Mouse (Mus musculus) embryonic fibroblast, embryonic 13.5 days (primary cell): ENCODE results near the gene Rnase11. TPM values are rescaled to one million over a fixed set of nuclear protein-coding genes. Genes with fewer than 3 reads are reported as not detected.
"Not testable (repeated sequence)": the region's sequence is repeated elsewhere in the genome, so short reads cannot be mapped to it uniquely, and the experiment has no call there.

ENCODE experiments used
- H3K27ac ChIP-seq: 2 replicates; pipeline ENCODE4 v1.5.1; 2012; ENCODE audit warnings: low read length, control low read depth, inconsistent platforms; ENCODE audit not compliant: insufficient read depth
- H3K4me1 ChIP-seq: 2 replicates; pipeline ENCODE4 v1.6.1; 2011; ENCODE audit warnings: low read length; ENCODE audit not compliant: control insufficient read depth, insufficient read depth
- H3K4me3 ChIP-seq: 2 replicates; pipeline ENCODE4 v1.5.1; 2011; ENCODE audit warnings: mild to moderate bottlenecking, control low read depth, low read length; ENCODE audit not compliant: insufficient read depth
- CTCF ChIP-seq: IDR thresholded peaks from 2 replicates; pipeline ENCODE4 v1.5.1; 2011; ENCODE audit warnings: mild to moderate bottlenecking, control low read depth, low read length, moderate library complexity, borderline replicate concordance; ENCODE audit not compliant: insufficient read depth
- POLR2A ChIP-seq: IDR thresholded peaks from 2 replicates; pipeline ENCODE4 v1.6.1; 2011; ENCODE audit warnings: low read depth, mild to moderate bottlenecking, control low read depth, low read length, moderate library complexity
- polyA plus RNA-seq: library from polyadenylated mRNA; stranded (reverse); fragments of >200 nt; gene quantifications from 2 replicates; pipeline ENCODE4 v1.2.4, GENCODE M21; 2011; ENCODE audit warnings: low read depth; ENCODE audit not compliant: missing spikeins, insufficient read length

Rnase11 gene
- not detected in 2 replicates for polyA plus RNA-seq

DNA sequence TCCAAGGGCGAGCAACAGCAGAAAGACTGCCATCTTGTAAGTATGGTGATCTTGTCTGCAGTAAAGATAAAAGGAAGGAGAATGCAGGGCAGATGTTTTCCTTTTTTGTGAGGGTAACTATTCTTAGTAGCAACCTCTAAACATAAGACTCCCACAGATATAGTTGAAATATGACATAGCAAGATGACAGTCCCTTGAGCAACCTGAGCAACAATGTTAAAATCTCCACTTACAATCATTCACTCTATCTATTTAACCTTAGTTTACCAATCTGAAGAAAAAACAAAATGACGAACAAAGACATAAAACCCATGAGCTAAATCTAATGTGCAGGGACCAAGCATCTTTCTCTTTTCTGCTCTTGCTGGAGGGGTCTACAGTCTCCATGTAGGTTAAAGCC lies at the start of gene Rnase11:
TSS of gene Rnase11 (minus strand) at position 101 of the 400 bp plus-strand sequence.
- H3K4me3 ChIP-seq: no peak within 1 kb of the TSS
- H3K27ac ChIP-seq: no peak within 1 kb of the TSS
- H3K4me1 ChIP-seq: no peaks in the 10 kb centered on the region
- TF ChIP-seq POLR2A (no peak), CTCF (no peak)

DNA sequence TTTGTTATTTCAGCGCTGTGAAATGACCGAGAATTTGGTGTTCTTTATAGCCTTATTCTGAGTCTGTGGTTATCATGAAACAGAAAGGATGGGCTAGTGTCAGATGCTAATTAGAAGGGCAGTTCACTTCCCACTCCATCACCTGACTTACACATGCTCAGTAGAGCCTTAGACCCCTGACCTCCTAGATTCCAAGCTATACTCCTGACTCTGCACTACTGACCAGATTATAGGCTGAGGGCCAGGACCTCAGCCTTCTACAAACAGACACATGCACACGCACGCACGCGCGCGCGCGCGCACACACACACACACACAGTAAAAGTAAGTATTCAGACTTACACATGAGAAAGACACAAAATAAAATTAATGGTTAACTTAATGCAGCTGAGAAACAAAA lies 49.0 kb upstream of the Rnase11 start:
- H3K4me3 ChIP-seq: no peak overlapping the region
- H3K27ac ChIP-seq: no peak overlapping the region
- peaks cover 5% of the 10 kb centered on the region; the same call in 1 of the 2 replicates for H3K4me1 ChIP-seq
- TF ChIP-seq POLR2A: no peak
- TF ChIP-seq CTCF: no peak

DNA sequence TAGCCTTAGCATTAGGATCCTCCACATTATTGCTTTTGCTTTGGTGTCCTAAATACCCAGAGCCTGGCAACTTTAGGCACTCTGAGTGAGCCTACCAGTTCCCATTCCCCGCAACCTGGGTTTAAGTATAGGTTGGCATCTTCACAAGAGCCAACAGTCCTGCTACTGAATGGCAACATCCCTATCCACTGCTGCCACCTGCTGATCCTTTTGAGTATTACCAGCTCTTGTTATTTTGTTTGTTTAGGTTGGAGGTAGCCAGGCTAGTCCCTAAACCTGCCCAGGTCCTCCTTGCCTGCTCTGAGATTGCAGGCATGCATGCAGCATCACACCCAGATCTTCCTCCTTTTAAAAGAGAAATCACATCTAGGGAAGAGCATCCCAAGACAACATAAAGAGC lies 48.3 kb upstream of the Rnase11 start:
- H3K4me3 ChIP-seq, H3K4me1 ChIP-seq, H3K27ac ChIP-seq: not testable (repeated sequence)

DNA sequence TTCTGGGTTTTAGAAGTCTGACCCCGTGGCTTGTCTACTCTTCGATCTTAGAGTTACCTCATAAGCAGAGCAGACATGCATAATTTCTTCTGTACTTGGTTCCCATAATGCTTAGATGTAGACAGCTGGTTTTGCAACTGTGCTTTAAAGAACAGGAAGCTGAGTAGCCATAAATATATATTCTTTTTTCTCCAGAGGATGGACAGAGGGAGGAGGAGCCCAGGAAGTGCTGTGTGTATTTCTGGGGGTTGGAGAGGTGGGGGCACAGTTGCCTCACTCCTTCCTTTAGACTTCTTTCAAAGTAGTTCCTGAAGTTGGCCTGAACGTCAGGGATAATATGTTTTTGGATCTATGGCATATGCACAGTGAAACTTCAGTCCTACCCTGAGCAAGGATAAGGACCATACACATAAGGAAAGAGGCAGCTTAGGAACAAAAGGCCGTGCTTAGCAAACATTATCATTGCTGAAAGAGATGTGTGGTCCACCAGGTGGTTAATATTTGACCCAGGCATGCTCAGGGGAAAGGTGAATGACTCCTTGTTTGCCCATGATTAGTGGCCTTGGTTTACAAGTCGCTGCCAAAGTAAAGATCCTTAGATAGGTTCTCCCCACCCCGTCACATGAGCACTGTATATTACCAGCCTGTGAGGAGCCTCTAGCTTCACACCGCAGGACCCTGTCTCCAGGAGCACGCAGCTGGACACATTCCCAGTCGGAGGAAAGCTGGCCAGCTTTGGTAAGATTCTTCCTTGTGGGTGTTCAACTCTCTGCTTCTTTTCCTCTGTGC lies 46.0 kb upstream of the Rnase11 start:
- H3K27ac ChIP-seq: no peak overlapping the region
- TF ChIP-seq CTCF (no peak), POLR2A (no peak)
- no peak overlapping the region for H3K4me3 ChIP-seq
- peaks cover 5% of the 10 kb centered on the region; the same call in 1 of the 2 replicates for H3K4me1 ChIP-seq

DNA sequence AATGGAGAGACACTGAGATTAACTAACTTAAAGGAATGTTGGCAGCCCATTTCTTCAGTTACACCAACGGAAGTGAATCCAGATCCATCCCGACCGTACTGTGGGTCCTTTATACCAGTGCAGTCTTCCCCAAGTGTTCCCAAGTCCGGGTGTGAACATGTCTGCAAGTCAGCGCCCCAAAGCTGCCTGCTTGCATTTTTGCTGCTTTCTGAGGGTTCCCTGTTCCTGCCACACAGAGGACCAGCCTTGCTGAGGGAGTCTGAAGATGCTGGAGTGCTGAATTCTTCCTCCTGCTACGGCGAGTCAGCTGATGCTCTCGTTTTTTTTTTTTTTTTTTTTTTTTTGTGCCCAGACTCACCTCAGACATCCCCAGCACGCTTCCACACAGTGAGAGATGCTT lies 45.0 kb upstream of the Rnase11 start:
- no peak overlapping the region for H3K4me3 ChIP-seq
- no peak for TF ChIP-seq POLR2A
- no peak for TF ChIP-seq CTCF
- no peak overlapping the region for H3K27ac ChIP-seq
- peaks cover 5% of the 10 kb centered on the region; the same call in 1 of the 2 replicates for H3K4me1 ChIP-seq

DNA sequence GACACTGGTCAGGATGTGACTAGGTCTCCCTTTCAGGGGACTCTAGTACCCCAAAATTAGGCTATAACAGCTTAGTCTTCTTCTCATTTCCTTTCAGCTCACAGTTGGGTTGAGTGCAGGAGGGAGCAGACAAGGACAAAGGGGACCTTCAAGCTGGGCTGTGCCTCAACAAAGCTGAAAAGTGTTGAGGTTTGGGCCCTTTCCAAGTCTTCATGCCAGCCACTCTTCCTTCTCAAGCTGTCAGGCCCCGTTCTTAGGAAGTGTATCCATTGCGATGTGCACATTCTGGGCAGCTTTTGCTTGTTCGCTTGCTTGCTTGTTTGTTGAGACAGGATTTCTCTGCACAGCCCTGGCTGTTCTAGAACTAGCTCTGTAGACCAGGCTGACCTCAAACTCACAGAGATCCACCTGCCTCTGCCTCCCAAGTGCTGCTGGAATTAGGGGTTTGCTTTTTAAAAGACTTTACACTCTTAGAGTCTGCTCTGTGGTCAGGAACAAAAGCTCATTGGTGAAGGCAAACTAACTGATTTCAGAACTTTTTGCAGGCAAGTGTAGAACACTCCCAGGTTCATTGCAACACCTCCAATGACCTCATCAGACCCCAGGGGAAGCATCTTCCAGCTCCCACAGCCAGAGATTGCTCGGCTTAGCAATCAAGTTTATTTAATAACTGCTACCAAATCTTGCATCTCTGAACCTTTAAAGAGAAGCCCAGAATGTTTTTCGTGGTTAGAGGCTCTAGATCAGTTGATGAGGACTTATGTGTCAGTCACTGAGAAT lies 44.3 kb upstream of the Rnase11 start:
- peaks cover 5% of the 10 kb centered on the region; the same call in 1 of the 2 replicates for H3K4me1 ChIP-seq
- H3K27ac ChIP-seq: peak overlapping the region; percentile 11
- H3K4me3 ChIP-seq: no peak overlapping the region
- TF ChIP-seq POLR2A (no peak), CTCF (no peak)

DNA sequence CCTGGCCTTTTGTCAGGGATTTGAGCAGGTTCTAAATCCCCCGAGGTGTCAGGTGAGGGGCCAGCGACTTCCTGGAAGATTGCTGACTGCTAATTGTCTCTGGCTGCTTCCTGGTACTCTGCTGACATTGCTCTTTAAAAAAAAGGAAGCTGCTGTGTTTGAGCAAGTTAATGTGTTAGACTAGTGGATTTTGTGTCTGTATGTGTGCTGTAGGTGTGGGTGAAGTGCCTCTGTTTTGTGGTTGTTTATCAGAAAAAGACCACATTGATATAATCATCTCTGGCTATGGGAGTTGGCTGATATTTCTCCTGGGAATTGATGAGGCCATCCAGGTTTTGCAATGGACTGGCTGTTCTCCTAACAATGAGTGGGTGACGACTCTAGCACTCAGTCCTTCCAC lies 43.5 kb upstream of the Rnase11 start:
- TF ChIP-seq CTCF: no peak
- no peak for TF ChIP-seq POLR2A
- H3K4me1 ChIP-seq: peaks cover 5% of the 10 kb centered on the region; the same call in 1 of the 2 replicates
- no peak overlapping the region for H3K4me3 ChIP-seq
- H3K27ac ChIP-seq: no peak overlapping the region

DNA sequence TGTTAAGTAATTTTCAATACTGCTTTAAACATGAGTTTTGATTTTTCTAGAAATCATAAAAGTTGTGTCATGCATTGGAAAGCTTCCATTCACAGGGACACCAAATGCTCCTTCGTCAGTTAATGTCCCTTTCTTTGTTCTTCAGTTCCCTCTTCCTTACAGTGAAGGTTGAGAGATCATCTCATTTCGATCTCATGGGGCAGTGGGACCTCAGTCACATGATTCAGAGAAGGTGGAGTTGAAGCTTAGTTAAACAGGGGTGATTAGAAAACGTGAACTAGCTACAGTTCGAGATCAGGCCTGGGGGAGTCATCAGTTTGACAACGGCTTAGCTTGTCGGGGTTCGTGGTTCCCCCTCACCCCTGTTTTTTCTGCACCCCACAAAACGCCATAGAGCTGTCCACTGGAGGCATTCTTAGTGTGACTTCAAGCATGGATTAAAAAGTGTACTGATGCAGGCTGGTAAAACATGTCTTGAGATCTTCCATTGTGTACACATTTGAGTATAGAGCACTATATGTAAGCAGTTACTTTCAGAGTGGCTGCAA lies 42.2 kb upstream of the Rnase11 start:
- Histone ChIP-seq H3K27ac (peak overlapping the region; percentile 59; the same call in 1 of the 2 replicates), H3K4me1 (peaks cover 5% of the 10 kb centered on the region; the same call in 1 of the 2 replicates), H3K4me3 (peak overlapping the region; percentile 82)
- no peak for TF ChIP-seq CTCF

DNA sequence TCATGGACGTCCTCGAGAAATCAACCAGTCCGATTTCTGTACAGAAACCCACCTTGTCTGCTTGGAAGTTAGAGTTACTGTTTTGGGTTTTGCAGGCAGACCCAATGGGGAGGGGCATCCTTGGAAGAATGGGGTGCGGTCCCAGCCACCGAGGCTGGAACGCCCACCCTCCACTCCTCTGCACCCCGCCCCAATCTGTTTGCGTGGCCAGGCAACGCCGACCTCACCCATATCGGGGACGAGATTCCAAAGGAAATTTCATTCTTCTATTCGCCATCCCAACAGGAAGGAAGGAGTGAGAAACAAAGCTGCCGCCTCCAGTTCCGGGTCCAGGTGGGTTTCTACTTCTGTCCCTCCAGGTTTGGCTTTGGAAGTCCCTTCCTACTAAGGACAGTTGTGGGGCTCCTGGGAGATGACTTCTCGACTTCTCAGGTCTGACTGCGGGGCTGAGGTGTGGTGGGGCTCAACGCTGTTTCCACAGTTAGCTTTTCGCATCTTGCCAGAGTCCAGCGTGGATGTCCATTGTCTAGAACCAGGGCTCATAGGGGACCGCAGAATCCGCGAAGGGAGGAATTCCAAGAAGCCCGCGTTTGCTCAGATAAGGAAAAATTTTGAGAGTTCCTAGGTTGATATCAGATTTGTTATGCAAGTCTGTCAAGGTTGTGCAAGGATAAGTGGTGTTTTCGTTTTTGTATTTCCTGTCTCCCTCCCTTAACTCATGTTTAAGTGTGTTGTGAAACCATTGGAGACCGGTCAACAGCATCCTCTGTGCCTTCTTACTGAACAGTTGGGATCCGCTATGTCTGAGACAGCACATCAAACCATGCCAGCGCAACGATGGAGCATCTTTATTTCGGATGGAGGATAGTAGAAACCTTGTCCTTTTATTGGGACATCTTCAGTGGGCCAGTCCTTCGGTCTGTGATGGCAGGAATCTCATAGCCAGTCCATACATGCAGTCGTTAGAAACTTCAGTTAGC lies 41.2 kb upstream of the Rnase11 start, which contains the start of the genes Rnase4 and Ang:
TSS of gene Rnase4 (plus strand) at position 157 of the 980 bp plus-strand sequence.
TSS of gene Ang (plus strand) at position 230 of the 980 bp plus-strand sequence.
- peak within 1 kb of the TSS; percentile 83 for H3K27ac ChIP-seq
- TF ChIP-seq POLR2A (peak; percentile 64), CTCF (no peak)
- peaks cover 5% of the 10 kb centered on the region; the same call in 1 of the 2 replicates for H3K4me1 ChIP-seq
- H3K4me3 ChIP-seq: peak within 1 kb of the TSS; percentile 82
